Mouse (Mus musculus): ENCODE results near the gene Lrrc1.

- no peak for TF ChIP-seq POLR2A (IDR thresholded peaks at IDR 0.05; ENCODE audit: low read depth, low read length)
- no peak for TF ChIP-seq CTCF (conservative IDR thresholded peaks at IDR 0.05; ENCODE audit: insufficient read depth, insufficient read length, low read depth, low read length)
Observed at GRCm38 (mm10) chr9:77452046-77452807, 92.4 kb downstream of the Lrrc1 start.

Measured in kidney, adult 2 months (tissue).